13 mouse cellular contexts compared by ENCODE assay signal in the genomic region with DNA sequence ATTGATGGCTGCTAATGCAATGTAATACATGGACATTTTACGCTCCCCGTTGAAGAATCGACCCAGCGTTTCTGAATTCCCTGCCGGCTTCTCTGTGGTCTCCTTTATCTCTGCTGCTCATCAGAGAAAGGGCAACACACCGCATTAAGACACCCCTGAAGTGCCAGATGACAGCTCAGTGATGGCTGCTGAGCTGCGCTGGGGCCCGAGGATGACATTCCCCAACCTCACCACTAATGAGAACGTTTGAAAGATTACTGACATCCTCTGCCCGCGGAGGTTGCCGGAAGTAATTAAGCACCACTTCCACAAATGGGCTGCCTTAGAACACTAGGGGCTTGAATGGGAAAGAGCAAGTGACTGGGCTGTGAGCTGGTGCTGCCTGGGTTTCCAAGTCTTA.
A peak's percentile ranks its signal among the peaks of the same experiment; 100 is the strongest.
DNase-seq lines count a peak whose midpoint lies in the region; ATAC-seq and TF ChIP-seq lines count a peak whose summit lies in the region.
"Had no signal": no experiment of that assay in that cellular context is flagged by ENCODE, and none has a peak within 500 bp of the region (broad histone marks: within the 10 kb centered on the region; RNA-seq: fewer than 3 reads in every experiment).

No protein-coding gene starts in this region.

- intact Hi-C loops in left cerebral cortex, postnatal 36 days (cut with DNase I), result no loop called here

- no peak overlapping the region for H3K4me3 ChIP-seq in limb, embryonic 11.5 days (ENCODE audit: low read depth, low read length)
- H3K4me3 ChIP-seq in limb, embryonic 10.5 days, result no peak overlapping the region
- no peak overlapping the region for H3K4me3 ChIP-seq in embryonic facial prominence, embryonic 14.5 days (ENCODE audit: low read depth, low read length)
- H3K4me3 ChIP-seq in hindbrain, postnatal 0 days (ENCODE audit: low read length), result no peak overlapping the region
- H3K4me3 ChIP-seq in neural tube, embryonic 14.5 days (ENCODE audit: low read depth, low read length), result no peak overlapping the region
- H3K4me3 ChIP-seq: layer of hippocampus, adult 2 months had no signal

- ATAC-seq in limb, embryonic 11.5 days (ENCODE audit: insufficient number of reproducible peaks, low FRiP score, low TSS enrichment, low read depth), result no peak
- ATAC-seq in embryonic facial prominence, embryonic 14.5 days (ENCODE audit: low read depth), result no peak
- ATAC-seq in hindbrain, postnatal 0 days, result peak; percentile 28; the same call in 1 of the 2 replicates
- ATAC-seq in neural tube, embryonic 14.5 days (ENCODE audit: low read depth), result peak; percentile 36; the same call in 1 of the 2 replicates
- ATAC-seq: inflammation-experienced regulatory T-cells, adult 6 months had no signal

- H3K4me2 ChIP-seq in limb, embryonic 11.5 days (ENCODE audit: low read depth, severe bottlenecking), result no peak overlapping the region
- H3K4me2 ChIP-seq in embryonic facial prominence, embryonic 14.5 days (ENCODE audit: low read depth, low read length), result no peak overlapping the region
- no peak overlapping the region for H3K4me2 ChIP-seq in hindbrain, postnatal 0 days (ENCODE audit: low read depth, low read length)
- no peak overlapping the region for H3K4me2 ChIP-seq in neural tube, embryonic 14.5 days (ENCODE audit: low read depth, low read length)

- no peaks in the 10 kb centered on the region for H3K9me3 ChIP-seq in limb, embryonic 11.5 days (ENCODE audit: control insufficient read depth, low read length)
- no peaks in the 10 kb centered on the region for H3K9me3 ChIP-seq in limb, embryonic 10.5 days (replicated peaks)
- H3K9me3 ChIP-seq in embryonic facial prominence, embryonic 14.5 days (ENCODE audit: control insufficient read depth, low read length), result no peaks in the 10 kb centered on the region
- no peaks in the 10 kb centered on the region for H3K9me3 ChIP-seq in hindbrain, postnatal 0 days (ENCODE audit: low read length)
- H3K9me3 ChIP-seq in neural tube, embryonic 14.5 days (ENCODE audit: control insufficient read depth, low read length), result no peaks in the 10 kb centered on the region

- no peak overlapping the region for H3K9ac ChIP-seq in limb, embryonic 11.5 days (ENCODE audit: low read length)
- H3K9ac ChIP-seq in embryonic facial prominence, embryonic 14.5 days (ENCODE audit: low read depth, low read length), result no peak overlapping the region
- H3K9ac ChIP-seq in hindbrain, postnatal 0 days (replicated peaks; ENCODE audit: low read length), result no peak overlapping the region
- no peak overlapping the region for H3K9ac ChIP-seq in neural tube, embryonic 14.5 days (replicated peaks; ENCODE audit: low read depth, low read length)

- no peaks in the 10 kb centered on the region for H3K36me3 ChIP-seq in limb, embryonic 11.5 days (ENCODE audit: control insufficient read depth, insufficient read depth, low read length)
- no peaks in the 10 kb centered on the region for H3K36me3 ChIP-seq in limb, embryonic 10.5 days
- H3K36me3 ChIP-seq in embryonic facial prominence, embryonic 14.5 days (ENCODE audit: control insufficient read depth, insufficient read depth, low read length), result no peaks in the 10 kb centered on the region
- H3K36me3 ChIP-seq in hindbrain, postnatal 0 days (ENCODE audit: insufficient read depth, low read length), result no peaks in the 10 kb centered on the region
- H3K36me3 ChIP-seq in neural tube, embryonic 14.5 days (ENCODE audit: control insufficient read depth, insufficient read depth, low read length), result no peaks in the 10 kb centered on the region

- peak; percentile 27 for DNase-seq in limb, embryonic 11.5 days (ENCODE audit: low spot score)
- DNase-seq in limb, embryonic 10.5 days (ENCODE audit: low spot score), result no peak
- peak; percentile 12 for DNase-seq in embryonic facial prominence, embryonic 14.5 days (ENCODE audit: low spot score)
- DNase-seq in hindbrain, postnatal 0 days (ENCODE audit: low spot score), result peak; percentile 44
- no peak for DNase-seq in left cerebral cortex, postnatal 36 days (ENCODE audit: low spot score in 2 of 2)
- no peak for DNase-seq in gastrocnemius, adult 18-20 months (ENCODE audit: low spot score)
- DNase-seq in urinary bladder, postnatal 14 days (ENCODE audit: low spot score), result no peak
- DNase-seq: cerebellum, adult 9-11 months; lung, postnatal 4 days; right cerebral cortex, postnatal 25 days had no signal

- H3K27ac ChIP-seq in limb, embryonic 11.5 days (replicated peaks; ENCODE audit: low read depth, low read length), result no peak overlapping the region
- H3K27ac ChIP-seq in limb, embryonic 10.5 days, result no peak overlapping the region
- no peak overlapping the region for H3K27ac ChIP-seq in embryonic facial prominence, embryonic 14.5 days (replicated peaks; ENCODE audit: low read depth, low read length)
- peak overlapping the region; percentile 29; the same call in 1 of the 2 replicates for H3K27ac ChIP-seq in hindbrain, postnatal 0 days
- peak overlapping the region; percentile 69; the same call in 1 of the 2 replicates for H3K27ac ChIP-seq in neural tube, embryonic 14.5 days (ENCODE audit: low read depth, low read length)
- H3K27ac ChIP-seq: layer of hippocampus, adult 2 months had no signal

- peaks cover 6% of the 10 kb centered on the region for H3K4me1 ChIP-seq in limb, embryonic 11.5 days (ENCODE audit: control insufficient read depth, insufficient read depth, low read length)
- H3K4me1 ChIP-seq in limb, embryonic 10.5 days, result peaks cover 24% of the 10 kb centered on the region
- H3K4me1 ChIP-seq in embryonic facial prominence, embryonic 14.5 days (ENCODE audit: control insufficient read depth, insufficient read depth, low read length), result peaks cover 8% of the 10 kb centered on the region; the same call in 1 of the 2 replicates
- H3K4me1 ChIP-seq in hindbrain, postnatal 0 days (ENCODE audit: insufficient read depth, low read length), result peaks cover 19% of the 10 kb centered on the region
- H3K4me1 ChIP-seq in neural tube, embryonic 14.5 days (ENCODE audit: control insufficient read depth, insufficient read depth, low read length), result peaks cover 26% of the 10 kb centered on the region

- H3K27me3 ChIP-seq in limb, embryonic 11.5 days (ENCODE audit: control insufficient read depth, insufficient read depth, low read length), result no peaks in the 10 kb centered on the region
- peaks cover 22% of the 10 kb centered on the region for H3K27me3 ChIP-seq in limb, embryonic 10.5 days (ENCODE audit: low read depth, poor library complexity, severe bottlenecking)
- H3K27me3 ChIP-seq in embryonic facial prominence, embryonic 14.5 days (replicated peaks; ENCODE audit: control insufficient read depth, insufficient read depth, low read length), result no peaks in the 10 kb centered on the region
- no peaks in the 10 kb centered on the region for H3K27me3 ChIP-seq in hindbrain, postnatal 0 days (ENCODE audit: insufficient read depth, low read length)
- H3K27me3 ChIP-seq in neural tube, embryonic 14.5 days (ENCODE audit: control insufficient read depth, insufficient read depth, low read length), result no peaks in the 10 kb centered on the region

- WGBS in limb, embryonic 11.5 days, result 23% methylated on average over 12 of the region's 12 CpGs
- WGBS in limb, embryonic 10.5 days, result 27% methylated on average over 12 of the region's 12 CpGs
- WGBS in embryonic facial prominence, embryonic 14.5 days, result 21% methylated on average over 12 of the region's 12 CpGs
- 20% methylated on average over 12 of the region's 12 CpGs for WGBS in hindbrain, postnatal 0 days
- 38% methylated on average over 12 of the region's 12 CpGs for WGBS in neural tube, embryonic 14.5 days

- no peak for TF ChIP-seq CTCF in hindbrain, postnatal 0 days (IDR thresholded peaks at IDR 0.05; ENCODE audit: low read depth)

Comparison
In these comparisons a context has a peak if more than half of its experiments do, and no peak if none do; other contexts are left out.
1. DNase-seq: peak in limb, embryonic 11.5 days (single experiment), embryonic facial prominence, embryonic 14.5 days (single experiment) and hindbrain, postnatal 0 days (single experiment); none in limb, embryonic 10.5 days (single experiment), left cerebral cortex, postnatal 36 days (0 of 2), gastrocnemius, adult 18-20 months (single experiment) and urinary bladder, postnatal 14 days (single experiment).
2. ATAC-seq: peak in hindbrain, postnatal 0 days (single experiment) and neural tube, embryonic 14.5 days (single experiment); none in limb, embryonic 11.5 days (single experiment) and embryonic facial prominence, embryonic 14.5 days (single experiment).
3. H3K27ac ChIP-seq: peak in hindbrain, postnatal 0 days (single experiment) and neural tube, embryonic 14.5 days (single experiment); none in limb, embryonic 11.5 days (single experiment), limb, embryonic 10.5 days (single experiment) and embryonic facial prominence, embryonic 14.5 days (single experiment).